Mouse (Mus musculus) left cerebral cortex, adult 11 months (tissue): ENCODE results near the gene Lrch2.
"Not testable (repeated sequence)": the region's sequence is repeated elsewhere in the genome, so short reads cannot be mapped to it uniquely, and the experiment has no call there.

Source experiments
- DNase-seq: peaks from one replicate; pipeline ENCODE4 v3.0.0; 2022; ENCODE audit warnings: low spot score

The Lrch2 gene

GRCm38 (mm10) chrX:147553421-147554201, at the start of gene Lrch2:
Gene Lrch2 (minus strand): TSS chrX:147554081.
- peak; percentile 8 for DNase-seq

DNA sequence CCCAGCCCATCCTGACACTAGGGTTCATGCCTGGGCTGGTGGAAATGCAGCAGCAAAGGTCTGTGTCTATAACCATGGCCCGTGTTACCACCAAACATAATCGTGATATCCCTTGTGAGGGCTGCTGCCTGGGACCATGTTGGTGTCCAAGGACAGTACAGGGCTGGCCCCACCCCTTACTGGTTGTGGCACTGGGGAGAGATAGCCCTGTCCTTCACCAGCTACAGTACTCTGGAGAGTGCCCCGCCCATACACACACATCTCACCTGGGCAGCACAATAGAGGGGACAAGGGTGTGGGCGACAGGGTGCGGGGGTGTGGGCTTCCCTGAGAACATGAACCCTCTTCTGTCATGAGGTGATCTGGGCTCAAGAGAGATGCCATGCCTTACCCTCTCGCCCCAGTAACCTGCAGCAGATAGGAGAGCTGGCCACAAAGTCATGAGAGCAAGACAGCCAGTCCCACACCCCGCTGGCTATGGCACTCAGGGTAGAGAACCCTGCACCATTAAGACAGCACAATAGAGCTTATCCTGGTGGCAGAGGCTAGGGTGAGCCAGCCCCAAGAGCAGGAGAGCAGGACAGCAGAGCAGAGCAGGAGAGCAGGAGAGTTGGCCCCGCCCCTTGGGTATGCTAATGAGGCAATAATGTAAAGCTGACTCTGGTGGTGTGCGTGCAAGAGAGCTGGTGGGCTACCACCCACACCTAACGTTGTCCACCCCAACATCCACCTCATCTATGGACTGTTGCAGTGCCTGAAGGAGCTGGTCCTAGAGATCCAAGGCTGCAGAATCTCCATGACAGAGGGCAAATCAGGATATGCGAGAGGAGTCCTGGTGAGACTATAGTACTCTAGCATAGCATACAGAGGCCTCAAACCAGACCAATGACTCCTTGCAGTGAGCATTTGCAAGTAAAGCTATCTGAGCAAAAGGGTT, 12.7 kb downstream of the Lrch2 start:
- no peak for DNase-seq

DNA sequence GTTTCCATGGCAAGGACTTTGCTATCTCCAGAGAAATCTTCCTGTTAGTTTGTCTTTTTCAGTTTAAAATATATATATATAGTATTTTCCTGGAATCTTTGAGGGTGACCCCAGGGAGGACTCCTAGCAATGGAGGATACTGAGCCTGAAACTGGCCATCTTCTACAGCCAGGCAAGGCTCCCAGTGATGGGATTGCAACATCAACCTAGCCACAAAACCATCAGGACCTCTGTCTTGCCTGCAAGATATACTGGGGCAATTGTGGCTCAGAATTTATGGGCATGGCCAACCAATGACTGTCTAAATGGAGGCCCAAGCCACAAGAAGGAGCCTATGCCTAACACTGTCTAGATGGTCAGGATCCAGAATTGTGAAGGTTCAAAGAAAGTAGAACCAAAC, 15.5 kb downstream of the Lrch2 start:
- DNase-seq, result no peak

DNA sequence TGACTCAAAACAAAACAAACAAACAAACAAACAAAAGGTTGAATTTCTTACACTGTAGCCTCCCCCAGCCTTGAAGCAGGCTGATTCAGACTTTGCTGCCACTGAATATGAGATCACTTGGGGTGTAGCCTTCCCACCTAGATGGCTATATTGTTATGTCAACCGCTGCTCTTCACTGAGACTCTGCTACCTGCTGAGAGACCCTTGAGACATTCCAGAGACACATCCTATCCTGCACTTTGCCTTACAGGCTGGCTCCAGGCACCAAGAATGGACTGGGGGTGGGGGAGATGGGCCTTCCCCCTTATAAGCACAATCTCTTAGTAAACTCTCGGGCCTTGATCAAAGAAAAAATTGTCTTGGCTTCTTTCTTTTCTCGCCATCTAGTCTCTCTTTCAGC, 16.8 kb downstream of the Lrch2 start:
- not testable (repeated sequence) for DNase-seq

GRCm38 (mm10) chrX:147535616-147536015, 18.3 kb downstream of the Lrch2 start:
- DNase-seq, result no peak

- no peak for DNase-seq
Measured at GRCm38 (mm10) chrX:147531675-147532074, 22.2 kb downstream of the Lrch2 start.

DNA sequence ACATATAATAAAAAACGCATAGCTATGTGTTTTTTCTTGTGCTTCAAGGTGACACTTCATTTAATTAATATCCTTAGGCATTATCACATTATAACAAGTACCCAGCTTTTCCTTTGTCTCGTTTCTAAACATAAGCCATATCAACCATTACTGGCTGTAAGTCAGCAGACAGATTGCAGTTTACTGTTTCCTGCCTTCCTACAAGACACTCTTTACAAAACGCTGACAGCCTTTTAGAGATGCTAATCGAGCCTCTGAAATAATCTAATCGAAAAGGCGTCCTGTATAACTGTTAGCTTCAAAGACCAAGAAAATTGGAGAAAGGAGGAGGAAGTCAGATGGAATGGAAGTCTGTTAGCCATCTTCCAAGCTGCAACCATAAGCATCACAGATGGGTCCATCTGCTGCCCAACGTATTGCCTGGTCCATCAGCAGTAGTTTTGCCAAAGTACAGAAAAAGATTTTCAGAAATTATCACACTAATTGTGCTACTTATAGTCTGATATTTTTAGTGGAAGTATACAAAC, 26.2 kb downstream of the Lrch2 start:
- no peak for DNase-seq

DNA sequence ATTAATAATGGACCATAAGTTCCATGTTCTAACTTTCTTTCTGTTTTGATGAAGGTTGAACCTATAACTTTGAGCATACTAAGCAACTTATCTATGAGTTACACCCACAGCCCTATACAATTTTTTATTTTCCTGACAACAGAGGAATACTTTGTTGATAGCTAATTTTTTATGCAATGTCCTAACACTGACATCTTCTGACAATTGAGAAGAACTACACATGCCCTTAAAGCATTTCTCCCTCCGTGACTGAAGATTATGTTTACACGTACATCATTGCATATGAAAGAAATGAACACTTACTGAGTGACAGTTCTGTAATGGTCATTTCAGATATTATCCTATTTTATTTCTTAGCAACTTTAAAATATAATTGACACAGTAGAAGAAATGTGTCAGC, 64.3 kb downstream of the Lrch2 start:
- no peak for DNase-seq

- not testable (repeated sequence) for DNase-seq
Measured at GRCm38 (mm10) chrX:147453610-147454009, 100.3 kb downstream of the Lrch2 start, which contains the start of gene Vmn1r239-ps. Gene Vmn1r239-ps (minus strand): TSS chrX:147453710.

GRCm38 (mm10) chrX:147443386-147443785, 110.5 kb downstream of the Lrch2 start:
- DNase-seq, result no peak

DNA sequence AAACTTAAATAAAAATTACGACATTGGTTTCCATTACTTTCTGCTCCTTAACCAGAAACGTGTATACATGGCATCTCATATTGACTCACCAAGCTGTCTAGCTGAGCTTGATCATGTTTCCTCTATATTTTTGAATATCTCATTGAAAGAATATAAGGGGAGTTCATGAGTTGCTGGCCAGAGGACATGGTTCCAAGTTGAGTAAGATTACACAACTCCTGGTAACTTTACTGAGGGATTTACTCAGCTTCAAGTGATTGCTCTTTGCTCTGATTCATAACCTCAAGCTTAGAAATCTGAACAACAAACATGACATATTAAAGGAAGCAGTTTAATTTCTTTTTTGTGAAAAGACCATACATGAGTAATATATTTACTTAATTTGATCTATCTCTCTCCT, 118.5 kb downstream of the Lrch2 start:
- no peak for DNase-seq

DNA sequence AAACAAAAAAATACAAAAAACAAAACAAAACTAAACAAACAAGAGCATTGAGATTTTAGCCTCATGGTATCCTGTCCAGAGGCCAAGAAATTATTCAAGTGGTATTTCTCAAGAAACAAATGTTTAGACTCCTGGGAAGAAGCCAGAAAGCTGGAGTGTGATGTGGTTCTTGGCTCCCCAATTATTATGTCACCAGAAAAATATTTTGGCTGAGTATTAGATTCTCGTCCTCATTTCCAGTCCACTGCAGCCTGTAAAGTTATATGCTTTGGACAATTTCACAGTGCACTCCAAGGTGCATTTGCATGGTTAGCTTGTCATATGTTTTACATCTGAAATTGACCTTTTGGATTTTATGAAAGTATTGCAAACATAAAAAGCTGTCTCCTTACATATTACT, 124.1 kb downstream of the Lrch2 start:
- DNase-seq, result no peak

DNA sequence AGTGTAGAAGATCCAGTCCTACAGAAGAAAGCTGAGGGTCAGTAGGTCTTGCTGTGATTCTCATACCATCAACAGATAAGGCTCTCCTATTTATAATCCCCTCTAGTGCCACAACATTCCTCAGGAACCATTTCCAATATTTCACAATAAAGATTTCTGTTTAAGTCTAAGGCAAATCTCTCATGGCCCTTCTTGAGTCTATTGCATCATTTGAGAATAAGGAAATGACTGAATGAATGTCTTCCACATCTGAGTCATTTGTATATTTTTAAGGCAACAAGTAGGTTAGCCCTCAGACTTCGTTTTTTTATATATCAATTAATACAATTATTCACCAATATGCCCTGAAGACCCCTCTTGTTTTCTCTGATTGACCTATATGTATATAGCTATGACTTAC, 124.8 kb downstream of the Lrch2 start, which contains the start of gene Il13ra2:
Gene Il13ra2 (minus strand): TSS at position 64 of the 400 bp plus-strand sequence.
- no peak for DNase-seq
